Mouse (Mus musculus): ENCODE measurements around the gene Slc35f1. TPM values are rescaled to one million over a fixed set of nuclear protein-coding genes. Genes with fewer than 3 reads are reported as not detected.

Slc35f1 gene
- polyA plus RNA-seq, 1 experiment from 2014 or later = 12.6 TPM

DNA sequence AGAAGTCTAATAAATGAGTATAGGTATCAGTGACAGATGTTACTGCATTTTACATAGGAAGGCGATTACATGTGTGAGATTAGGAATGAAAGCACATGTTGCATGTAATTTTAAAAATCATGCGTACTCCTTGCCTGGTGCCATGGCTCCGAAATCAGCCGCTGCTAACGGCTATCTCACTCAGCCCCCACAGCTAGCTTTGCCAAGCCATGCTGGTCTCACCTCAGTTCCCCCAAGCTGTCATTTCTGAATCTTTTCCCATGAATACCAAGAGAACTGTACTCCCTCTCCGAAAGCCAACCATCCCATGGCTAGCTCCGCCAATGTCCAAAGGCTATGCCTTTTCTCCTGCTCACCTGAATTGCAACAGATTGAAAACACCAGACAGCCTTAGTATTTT lies 310.8 kb downstream of the Slc35f1 start:
- no peak overlapping the region for H3K9ac ChIP-seq (ENCODE audit: low read length)
- no peak overlapping the region for H3K27ac ChIP-seq (ENCODE audit: low read depth, low read length)
- DNase-seq (ENCODE audit: low spot score, missing footprints) (no peak), ATAC-seq (ENCODE audit: low FRiP score) (no peak)
- no peak overlapping the region for H3K4me2 ChIP-seq
- H3K36me3 ChIP-seq (ENCODE audit: control insufficient read depth, insufficient read depth, low read length) = no peaks in the 10 kb centered on the region
- no peak overlapping the region for H3K4me3 ChIP-seq (ENCODE audit: low read depth, low read length)
- 94% methylated on average over 7 of the region's 7 CpGs for WGBS
- no peaks in the 10 kb centered on the region for H3K9me3 ChIP-seq (ENCODE audit: control insufficient read depth, low read length)
- no peaks in the 10 kb centered on the region for H3K27me3 ChIP-seq (ENCODE audit: control insufficient read depth, insufficient read depth, low read length)
- no peaks in the 10 kb centered on the region for H3K4me1 ChIP-seq (ENCODE audit: control insufficient read depth, insufficient read depth, low read length)

DNA sequence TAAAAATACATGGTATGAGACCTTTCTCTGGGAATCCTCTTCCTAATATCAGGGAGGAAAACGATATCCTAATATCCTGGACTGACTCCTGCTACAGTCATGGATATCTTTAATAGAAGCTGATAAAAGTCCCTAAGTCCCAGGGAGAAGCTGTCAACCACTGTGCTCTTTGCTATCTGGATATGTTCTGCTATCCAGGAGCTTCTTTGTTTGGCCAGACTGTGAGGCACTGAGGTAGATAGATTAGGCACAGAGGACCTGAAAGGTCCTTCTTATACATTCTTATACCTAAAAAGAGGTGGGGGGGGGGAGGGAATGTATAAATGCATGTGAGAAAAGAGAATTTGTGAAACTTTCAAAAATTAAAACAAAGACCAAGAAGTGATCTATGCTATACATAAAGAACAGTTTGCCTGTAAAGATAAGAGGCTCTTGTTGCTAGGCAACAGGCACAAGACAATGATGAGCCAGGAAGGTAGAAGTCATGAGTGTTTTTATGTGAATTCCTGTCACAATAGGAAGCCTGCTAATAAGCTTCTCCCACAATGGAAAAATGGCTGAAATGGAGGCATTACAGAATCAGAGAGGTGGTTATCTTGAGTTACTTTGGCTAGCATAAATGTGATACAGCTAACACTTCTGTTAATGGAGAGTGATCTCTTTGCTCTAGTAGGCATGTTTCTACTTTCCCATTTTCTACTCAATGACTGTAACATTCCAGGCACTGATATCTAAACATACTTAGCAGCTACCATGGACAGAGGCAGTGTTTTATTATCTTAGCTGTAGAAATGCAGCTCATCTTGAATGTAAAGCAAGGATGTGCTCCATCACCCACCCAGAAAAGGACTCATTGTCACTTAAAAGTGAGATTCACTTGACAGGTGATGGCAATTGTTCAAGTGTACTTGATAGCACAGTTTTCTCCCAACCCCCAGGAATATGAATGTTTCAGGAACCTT lies 316.2 kb downstream of the Slc35f1 start:
- Histone ChIP-seq H3K4me3 (ENCODE audit: low read depth, low read length) (no peak overlapping the region), H3K9ac (ENCODE audit: low read length) (no peak overlapping the region), H3K4me1 (ENCODE audit: control insufficient read depth, insufficient read depth, low read length) (no peaks in the 10 kb centered on the region), H3K9me3 (ENCODE audit: control insufficient read depth, low read length) (no peaks in the 10 kb centered on the region), H3K4me2 (no peak overlapping the region), H3K27ac (ENCODE audit: low read depth, low read length) (no peak overlapping the region), H3K36me3 (ENCODE audit: control insufficient read depth, insufficient read depth, low read length) (no peaks in the 10 kb centered on the region), H3K27me3 (ENCODE audit: control insufficient read depth, insufficient read depth, low read length) (no peaks in the 10 kb centered on the region)
- ATAC-seq (ENCODE audit: low FRiP score) (no peak), DNase-seq (ENCODE audit: low spot score, missing footprints) (no peak)
- WGBS = 89% methylated on average over 1 of the region's 1 CpGs

DNA sequence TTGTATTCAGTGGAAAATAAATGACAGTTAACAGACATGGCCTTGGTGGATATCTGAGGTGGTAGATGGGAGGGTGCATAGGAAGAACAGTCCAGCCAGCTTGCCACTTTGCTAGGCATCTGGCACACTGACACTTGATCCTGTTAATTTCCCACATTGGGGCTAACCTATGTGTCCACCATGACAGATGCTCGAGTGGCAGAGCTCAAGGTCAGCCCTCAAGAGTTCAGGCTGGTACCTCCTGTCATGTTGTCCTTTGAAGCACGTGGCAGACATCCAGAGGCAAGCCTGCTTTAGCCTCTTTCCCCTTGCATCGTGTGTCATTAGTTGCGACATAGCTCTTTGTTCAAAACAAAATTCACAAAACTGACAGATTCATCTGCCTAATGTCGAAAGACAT lies 323.5 kb downstream of the Slc35f1 start:
- no peak overlapping the region for H3K4me3 ChIP-seq (ENCODE audit: low read depth, low read length)
- H3K27me3 ChIP-seq (ENCODE audit: control insufficient read depth, insufficient read depth, low read length) = no peaks in the 10 kb centered on the region
- ATAC-seq (ENCODE audit: low FRiP score) (no peak), DNase-seq (ENCODE audit: low spot score, missing footprints) (no peak)
- no peak overlapping the region for H3K4me2 ChIP-seq
- H3K36me3 ChIP-seq (ENCODE audit: control insufficient read depth, insufficient read depth, low read length) = no peaks in the 10 kb centered on the region
- H3K4me1 ChIP-seq (ENCODE audit: control insufficient read depth, insufficient read depth, low read length) = no peaks in the 10 kb centered on the region
- H3K27ac ChIP-seq (ENCODE audit: low read depth, low read length) = no peak overlapping the region
- no peaks in the 10 kb centered on the region for H3K9me3 ChIP-seq (ENCODE audit: control insufficient read depth, low read length)
- H3K9ac ChIP-seq (ENCODE audit: low read length) = no peak overlapping the region
- WGBS = 75% methylated on average over 5 of the region's 5 CpGs

DNA sequence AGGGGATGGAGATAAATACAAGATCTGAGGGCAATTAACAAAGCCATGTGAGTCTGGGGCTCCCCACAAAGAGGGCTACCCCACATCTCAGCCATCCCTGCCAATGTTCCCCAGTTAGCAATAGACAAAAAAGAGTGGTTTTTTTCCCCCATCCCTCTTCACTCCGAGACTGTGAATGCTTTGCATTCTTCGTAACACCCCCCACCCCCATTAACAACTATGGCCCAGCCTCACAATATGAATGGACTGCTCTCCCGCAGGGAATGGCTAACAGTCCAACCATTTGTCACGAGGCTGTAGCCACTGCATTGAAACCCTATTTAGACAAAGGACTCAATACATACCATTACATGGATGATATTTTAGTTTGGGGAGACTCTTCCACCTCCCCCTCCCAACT lies 338.1 kb downstream of the Slc35f1 start:
- DNase-seq (ENCODE audit: low spot score, missing footprints) (no peak), ATAC-seq (ENCODE audit: low FRiP score) (no peak)
- Histone ChIP-seq H3K27ac (ENCODE audit: low read depth, low read length) (no peak overlapping the region), H3K9me3 (ENCODE audit: control insufficient read depth, low read length) (no peaks in the 10 kb centered on the region), H3K4me3 (ENCODE audit: low read depth, low read length) (no peak overlapping the region), H3K36me3 (ENCODE audit: control insufficient read depth, insufficient read depth, low read length) (no peaks in the 10 kb centered on the region), H3K4me2 (no peak overlapping the region), H3K27me3 (ENCODE audit: control insufficient read depth, insufficient read depth, low read length) (no peaks in the 10 kb centered on the region), H3K4me1 (ENCODE audit: control insufficient read depth, insufficient read depth, low read length) (no peaks in the 10 kb centered on the region), H3K9ac (ENCODE audit: low read length) (no peak overlapping the region)
- WGBS = 51% methylated on average over 4 of the region's 4 CpGs

DNA sequence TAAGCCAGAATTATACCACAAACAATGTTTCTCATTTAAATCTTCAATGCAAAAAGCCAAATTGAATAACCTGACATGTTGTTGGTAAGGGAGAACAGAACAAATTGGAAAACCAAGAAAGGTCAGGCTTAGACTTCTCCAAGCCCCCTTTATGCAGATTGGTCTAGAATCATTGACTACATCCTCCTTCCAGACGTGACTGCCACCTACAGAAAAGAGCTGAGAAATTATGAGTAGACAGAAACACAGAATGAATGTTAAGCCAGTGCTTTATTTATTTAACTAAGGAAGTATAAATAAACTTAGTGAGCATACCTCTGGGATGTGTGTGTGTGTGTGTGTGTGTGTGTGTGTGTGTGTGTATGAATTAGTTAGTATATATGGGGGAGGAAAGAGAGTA lies 344.9 kb downstream of the Slc35f1 start:
- no peak for ATAC-seq (ENCODE audit: low FRiP score)
- 42% methylated on average over 1 of the region's 1 CpGs for WGBS

DNA sequence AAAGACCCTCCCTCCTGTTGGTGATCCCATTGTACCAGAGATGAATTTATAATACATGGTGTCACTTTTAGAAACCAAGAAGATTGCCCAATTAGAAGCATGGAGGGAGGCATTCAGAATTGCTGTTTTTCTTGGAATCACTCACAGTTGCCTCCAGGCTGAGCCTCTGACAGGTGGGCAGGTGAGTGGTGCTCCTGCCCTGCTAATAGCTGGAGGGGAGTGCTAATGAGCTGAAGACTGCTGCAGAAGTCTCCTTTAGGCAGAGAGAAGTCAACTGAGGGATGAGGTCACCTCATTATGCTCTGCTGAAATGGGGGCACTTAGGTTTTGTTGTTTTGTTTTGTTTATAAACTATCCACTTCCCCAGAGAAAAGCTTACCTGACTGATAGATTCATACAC lies 355.6 kb downstream of the Slc35f1 start:
- Histone ChIP-seq H3K36me3 (ENCODE audit: control insufficient read depth, insufficient read depth, low read length) (no peaks in the 10 kb centered on the region), H3K4me3 (ENCODE audit: low read depth, low read length) (no peak overlapping the region), H3K9me3 (ENCODE audit: control insufficient read depth, low read length) (no peaks in the 10 kb centered on the region), H3K27me3 (ENCODE audit: control insufficient read depth, insufficient read depth, low read length) (no peaks in the 10 kb centered on the region), H3K27ac (ENCODE audit: low read depth, low read length) (no peak overlapping the region), H3K4me1 (ENCODE audit: control insufficient read depth, insufficient read depth, low read length) (no peaks in the 10 kb centered on the region), H3K4me2 (no peak overlapping the region), H3K9ac (ENCODE audit: low read length) (no peak overlapping the region)
- DNase-seq (ENCODE audit: low spot score, missing footprints) (no peak), ATAC-seq (ENCODE audit: low FRiP score) (no peak)

More for the DNA sequence above, 344.9 kb downstream of the Slc35f1 start:
- no peak for DNase-seq (ENCODE audit: low spot score, missing footprints)
- Histone ChIP-seq H3K36me3 (ENCODE audit: control insufficient read depth, insufficient read depth, low read length) (no peaks in the 10 kb centered on the region), H3K9ac (ENCODE audit: low read length) (no peak overlapping the region), H3K27ac (ENCODE audit: low read depth, low read length) (no peak overlapping the region), H3K4me2 (no peak overlapping the region), H3K9me3 (ENCODE audit: control insufficient read depth, low read length) (no peaks in the 10 kb centered on the region), H3K27me3 (ENCODE audit: control insufficient read depth, insufficient read depth, low read length) (no peaks in the 10 kb centered on the region), H3K4me3 (ENCODE audit: low read depth, low read length) (no peak overlapping the region), H3K4me1 (ENCODE audit: control insufficient read depth, insufficient read depth, low read length) (no peaks in the 10 kb centered on the region)

DNA sequence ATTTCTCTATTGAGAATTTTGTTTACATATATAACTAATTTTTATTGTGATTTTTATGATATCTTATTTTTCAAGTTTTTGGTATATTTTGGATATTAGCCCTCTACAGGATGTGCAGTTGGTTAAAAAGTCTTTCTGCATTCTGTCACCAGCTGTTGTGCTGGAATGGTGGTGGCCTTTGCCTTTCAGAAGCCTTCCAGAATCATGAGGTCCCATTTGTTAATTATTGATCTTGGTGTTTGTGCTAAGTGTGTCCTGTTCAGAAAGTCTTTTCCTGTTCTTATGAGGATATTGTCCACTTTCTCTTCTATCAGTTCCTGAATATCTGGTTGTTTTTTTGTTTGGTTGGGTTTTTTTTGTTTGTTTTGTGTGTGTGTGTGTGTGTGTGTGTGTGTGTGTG lies 362.2 kb downstream of the Slc35f1 start:
- DNase-seq (ENCODE audit: low spot score, missing footprints) (no peak), ATAC-seq (ENCODE audit: low FRiP score) (no peak)
- Histone ChIP-seq H3K36me3 (ENCODE audit: control insufficient read depth, insufficient read depth, low read length) (no peaks in the 10 kb centered on the region), H3K27ac (ENCODE audit: low read depth, low read length) (no peak overlapping the region), H3K4me2 (no peak overlapping the region), H3K4me3 (ENCODE audit: low read depth, low read length) (no peak overlapping the region), H3K27me3 (ENCODE audit: control insufficient read depth, insufficient read depth, low read length) (no peaks in the 10 kb centered on the region), H3K9ac (ENCODE audit: low read length) (no peak overlapping the region), H3K9me3 (ENCODE audit: control insufficient read depth, low read length) (no peaks in the 10 kb centered on the region), H3K4me1 (ENCODE audit: control insufficient read depth, insufficient read depth, low read length) (no peaks in the 10 kb centered on the region)

DNA sequence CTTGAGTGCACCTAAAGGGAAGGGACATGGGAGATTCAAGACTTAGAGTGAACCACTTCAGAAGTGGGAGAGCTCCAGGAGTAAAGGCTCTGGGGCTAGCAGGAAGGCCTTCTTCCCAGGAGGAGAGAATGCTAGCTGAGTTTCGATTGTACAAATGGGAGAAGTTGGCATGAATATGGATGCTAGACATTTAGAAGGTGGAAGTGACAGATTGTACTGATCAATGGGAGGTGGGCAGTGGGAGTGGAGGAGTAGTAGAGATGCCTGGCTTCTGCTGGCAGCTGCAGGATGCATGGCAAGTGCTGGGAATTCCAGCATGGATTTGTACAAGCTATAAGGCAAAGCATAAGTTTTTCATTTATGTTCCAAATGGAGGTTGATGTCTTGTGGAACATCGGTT lies 370.4 kb downstream of the Slc35f1 start:
- Histone ChIP-seq H3K4me3 (ENCODE audit: low read depth, low read length) (no peak overlapping the region), H3K36me3 (ENCODE audit: control insufficient read depth, insufficient read depth, low read length) (no peaks in the 10 kb centered on the region), H3K27me3 (ENCODE audit: control insufficient read depth, insufficient read depth, low read length) (no peaks in the 10 kb centered on the region), H3K9me3 (ENCODE audit: control insufficient read depth, low read length) (no peaks in the 10 kb centered on the region), H3K4me2 (no peak overlapping the region), H3K9ac (ENCODE audit: low read length) (no peak overlapping the region), H3K4me1 (ENCODE audit: control insufficient read depth, insufficient read depth, low read length) (no peaks in the 10 kb centered on the region), H3K27ac (ENCODE audit: low read depth, low read length) (no peak overlapping the region)
- ATAC-seq (ENCODE audit: low FRiP score) (no peak), DNase-seq (ENCODE audit: low spot score, missing footprints) (no peak)
- WGBS = 85% methylated on average over 2 of the region's 2 CpGs

DNA sequence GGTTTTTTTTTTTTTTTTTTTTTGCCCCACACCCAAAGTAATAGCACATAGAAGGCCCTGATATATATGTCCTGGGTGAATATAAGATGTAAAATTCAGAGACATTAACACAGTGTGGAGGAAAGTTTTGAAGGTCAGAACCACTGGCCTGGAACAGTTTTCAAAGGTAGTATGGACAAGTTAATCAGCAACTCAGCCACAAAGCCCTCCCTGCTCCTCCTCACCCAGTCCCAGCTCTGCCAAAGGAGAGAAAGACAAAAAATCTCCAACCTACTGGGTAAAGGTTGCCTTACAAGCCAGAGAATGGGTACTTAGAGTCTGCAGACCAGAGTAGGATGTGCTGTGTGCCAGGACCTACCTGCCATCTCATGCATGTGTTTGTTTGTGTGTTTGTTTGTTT lies 372.4 kb downstream of the Slc35f1 start:
- Histone ChIP-seq H3K9me3 (ENCODE audit: control insufficient read depth, low read length) (no peaks in the 10 kb centered on the region), H3K27ac (ENCODE audit: low read depth, low read length) (no peak overlapping the region), H3K4me2 (no peak overlapping the region), H3K27me3 (ENCODE audit: control insufficient read depth, insufficient read depth, low read length) (no peaks in the 10 kb centered on the region), H3K4me1 (ENCODE audit: control insufficient read depth, insufficient read depth, low read length) (no peaks in the 10 kb centered on the region), H3K9ac (ENCODE audit: low read length) (no peak overlapping the region), H3K36me3 (ENCODE audit: control insufficient read depth, insufficient read depth, low read length) (no peaks in the 10 kb centered on the region), H3K4me3 (ENCODE audit: low read depth, low read length) (no peak overlapping the region)
- no peak for DNase-seq (ENCODE audit: low spot score, missing footprints)
- no peak for ATAC-seq (ENCODE audit: low FRiP score)

All from midbrain, embryonic 11.5 days (tissue).